Mouse (Mus musculus): ENCODE measurements around the gene Eif3k. TPM values are rescaled to one million over a fixed set of nuclear protein-coding genes. Genes with fewer than 3 reads are reported as not detected.

Gene Eif3k
- polyA plus RNA-seq, 1 experiment from 2014 or later: 352 TPM

- no peaks in the 10 kb centered on the region for H3K36me3 ChIP-seq
- ATAC-seq (ENCODE audit: low read depth): no peak
- no peak overlapping the region for H3K4me2 ChIP-seq
- peak overlapping the region; percentile 65 for H3K27ac ChIP-seq (replicated peaks)
- no peaks in the 10 kb centered on the region for H3K27me3 ChIP-seq
- no peak overlapping the region for H3K9ac ChIP-seq
- no peaks in the 10 kb centered on the region for H3K9me3 ChIP-seq
- H3K4me1 ChIP-seq (replicated peaks): peaks cover 83% of the 10 kb centered on the region
- WGBS: 76% methylated on average over 3 of the region's 3 CpGs
- no peak overlapping the region for H3K4me3 ChIP-seq
Measured at GRCm38 (mm10) chr7:28924802-28925201, 56.9 kb downstream of the Eif3k start.

- Histone ChIP-seq H3K4me3 (no peak overlapping the region), H3K9me3 (no peaks in the 10 kb centered on the region), H3K4me2 (no peak overlapping the region), H3K9ac (peak overlapping the region; percentile 34; the same call in 1 of the 2 replicates), H3K27ac (replicated peaks) (peak overlapping the region; percentile 65), H3K27me3 (no peaks in the 10 kb centered on the region), H3K36me3 (peaks cover 1% of the 10 kb centered on the region), H3K4me1 (replicated peaks) (peaks cover 83% of the 10 kb centered on the region)
- 3% methylated on average over 4 of the region's 4 CpGs for WGBS
- ATAC-seq (ENCODE audit: low read depth): peak; percentile 32; the same call in 1 of the 2 replicates
Measured at GRCm38 (mm10) chr7:28923865-28924291, 57.8 kb downstream of the Eif3k start.

- ATAC-seq (ENCODE audit: low read depth): no peak
- peak overlapping the region; percentile 65 for H3K27ac ChIP-seq (replicated peaks)
- H3K36me3 ChIP-seq: peaks cover 13% of the 10 kb centered on the region
- no peaks in the 10 kb centered on the region for H3K27me3 ChIP-seq
- 0 out of 2 replicates have a peak overlapping the region, but pooled peaks have one; percentile 6 for H3K9ac ChIP-seq
- no peak overlapping the region for H3K4me3 ChIP-seq
- H3K4me2 ChIP-seq: no peak overlapping the region
- peaks cover 92% of the 10 kb centered on the region for H3K4me1 ChIP-seq (replicated peaks)
- H3K9me3 ChIP-seq: no peaks in the 10 kb centered on the region
- 74% methylated on average over 4 of the region's 4 CpGs for WGBS
Measured at GRCm38 (mm10) chr7:28922606-28923005, 59.1 kb downstream of the Eif3k start.

- WGBS: 74% methylated on average over 8 of the region's 8 CpGs
- Histone ChIP-seq H3K27ac (replicated peaks) (peak overlapping the region; percentile 65), H3K4me2 (no peak overlapping the region), H3K9me3 (no peaks in the 10 kb centered on the region), H3K36me3 (peaks cover 20% of the 10 kb centered on the region), H3K9ac (no peak overlapping the region), H3K4me1 (replicated peaks) (peaks cover 99% of the 10 kb centered on the region), H3K27me3 (no peaks in the 10 kb centered on the region), H3K4me3 (no peak overlapping the region)
- ATAC-seq (ENCODE audit: low read depth): no peak
Measured at GRCm38 (mm10) chr7:28921722-28922465, 59.8 kb downstream of the Eif3k start.

Other genes with a start within 250 kb of the Eif3k start
- 115 and 122 TPM in 2 replicates for gene Mrps12, start 240.0 kb downstream of the Eif3k start, polyA plus RNA-seq (2015; fragmentation: Nextera tagmentation; extraction: Ambion mirVana)
- gene Sars2, start 239.9 kb downstream of the Eif3k start, polyA plus RNA-seq (2015; fragmentation: Nextera tagmentation; extraction: Ambion mirVana): 23.0 and 24.6 TPM in 2 replicates
- gene Ccer2, start 225.7 kb downstream of the Eif3k start, polyA plus RNA-seq (2015; fragmentation: Nextera tagmentation; extraction: Ambion mirVana): 7.3 and 8.7 TPM in 2 replicates
- gene Sirt2, start 215.1 kb downstream of the Eif3k start, polyA plus RNA-seq (2015; fragmentation: Nextera tagmentation; extraction: Ambion mirVana): 101 and 104 TPM in 2 replicates
- 63.4 and 67.7 TPM in 2 replicates for gene Nfkbib, start 214.4 kb downstream of the Eif3k start, polyA plus RNA-seq (2015; fragmentation: Nextera tagmentation; extraction: Ambion mirVana)
- 1.7 and 2.6 TPM in 2 replicates for gene Rinl, start 192.9 kb downstream of the Eif3k start, polyA plus RNA-seq (2015; fragmentation: Nextera tagmentation; extraction: Ambion mirVana)
- 214 and 237 TPM in 2 replicates for gene Hnrnpl, start 173.3 kb downstream of the Eif3k start, polyA plus RNA-seq (2015; fragmentation: Nextera tagmentation; extraction: Ambion mirVana)
- 88.7 and 98.1 TPM in 2 replicates for gene Ech1, start 156.6 kb downstream of the Eif3k start, polyA plus RNA-seq (2015; fragmentation: Nextera tagmentation; extraction: Ambion mirVana)
- gene Lgals4, start 148.0 kb downstream of the Eif3k start, polyA plus RNA-seq (2015; fragmentation: Nextera tagmentation; extraction: Ambion mirVana): 5.0 and 6.2 TPM in 2 replicates
- gene Lgals7, start 118.0 kb downstream of the Eif3k start, polyA plus RNA-seq (2015; fragmentation: Nextera tagmentation; extraction: Ambion mirVana): 4.5 and 6.1 TPM in 2 replicates
- gene Capn12, start 100.4 kb downstream of the Eif3k start, polyA plus RNA-seq (2015; fragmentation: Nextera tagmentation; extraction: Ambion mirVana): 0.29 and 0.55 TPM in 2 replicates
- gene Actn4, start 19.5 kb downstream of the Eif3k start, polyA plus RNA-seq (2015; fragmentation: Nextera tagmentation; extraction: Ambion mirVana): 142 and 147 TPM in 2 replicates
- 4.1 and 5.3 TPM in 2 replicates for gene Map4k1, start 186 bp upstream of the Eif3k start, polyA plus RNA-seq (2015; fragmentation: Nextera tagmentation; extraction: Ambion mirVana)
- 5.4 and 6.3 TPM in 2 replicates for gene Ryr1, start 143.3 kb upstream of the Eif3k start, polyA plus RNA-seq (2015; fragmentation: Nextera tagmentation; extraction: Ambion mirVana)
- gene Rasgrp4, start 153.0 kb upstream of the Eif3k start, polyA plus RNA-seq (2015; fragmentation: Nextera tagmentation; extraction: Ambion mirVana): 0.52 and 0.68 TPM in 2 replicates
- 29.4 and 39.3 TPM in 2 replicates for gene Fam98c, start 174.4 kb upstream of the Eif3k start, polyA plus RNA-seq (2015; fragmentation: Nextera tagmentation; extraction: Ambion mirVana)
- gene Ggn, start 188.3 kb upstream of the Eif3k start, polyA plus RNA-seq (2015; fragmentation: Nextera tagmentation; extraction: Ambion mirVana): 0.67 and 0.73 TPM in 2 replicates
- gene Spred3, start 188.5 kb upstream of the Eif3k start, polyA plus RNA-seq (2015; fragmentation: Nextera tagmentation; extraction: Ambion mirVana): 9.4 and 9.7 TPM in 2 replicates
- gene Psmd8, start 198.8 kb upstream of the Eif3k start, polyA plus RNA-seq (2015; fragmentation: Nextera tagmentation; extraction: Ambion mirVana): 310 and 326 TPM in 2 replicates
- 1.4 and 1.9 TPM in 2 replicates for gene Catsperg1, start 232.2 kb upstream of the Eif3k start, polyA plus RNA-seq (2015; fragmentation: Nextera tagmentation; extraction: Ambion mirVana)

All from neural tube, embryonic 13.5 days (tissue).